Mouse (Mus musculus): ENCODE data around the gene Flnb. TPM values are rescaled to one million over a fixed set of nuclear protein-coding genes. Genes with fewer than 3 reads are reported as not detected.

Flnb gene
- polyA plus RNA-seq, 1 experiment from 2014 or later = 8.7 TPM

GRCm38 (mm10) chr14:7888811-7889651, 71.3 kb downstream of the Flnb start:
- Histone ChIP-seq H3K36me3 (ENCODE audit: poor library complexity, severe bottlenecking) (peaks cover 61% of the 10 kb centered on the region), H3K4me1 (peaks cover 30% of the 10 kb centered on the region), H3K4me3 (no peak overlapping the region), H3K9ac (peak overlapping the region; percentile 56), H3K9me3 (replicated peaks) (no peaks in the 10 kb centered on the region), H3K27me3 (no peaks in the 10 kb centered on the region), H3K4me2 (peak overlapping the region; percentile 16), H3K27ac (peak overlapping the region; percentile 85)
- peak; percentile 77 for ATAC-seq
- 31% methylated on average over 11 of the region's 11 CpGs for WGBS

GRCm38 (mm10) chr14:7889834-7890233, 72.1 kb downstream of the Flnb start:
- Histone ChIP-seq H3K4me1 (peaks cover 34% of the 10 kb centered on the region), H3K4me3 (no peak overlapping the region), H3K9me3 (replicated peaks) (no peaks in the 10 kb centered on the region), H3K27ac (peak overlapping the region; percentile 85), H3K4me2 (peak overlapping the region; percentile 16; the same call in 1 of the 2 replicates), H3K27me3 (no peaks in the 10 kb centered on the region), H3K9ac (no peak overlapping the region), H3K36me3 (ENCODE audit: poor library complexity, severe bottlenecking) (peaks cover 61% of the 10 kb centered on the region)
- ATAC-seq = peak; percentile 61
- WGBS = 38% methylated on average over 9 of the region's 9 CpGs

GRCm38 (mm10) chr14:7891401-7891800, 73.6 kb downstream of the Flnb start:
- Histone ChIP-seq H3K36me3 (ENCODE audit: poor library complexity, severe bottlenecking) (peaks cover 57% of the 10 kb centered on the region), H3K27me3 (no peaks in the 10 kb centered on the region), H3K9ac (no peak overlapping the region), H3K4me1 (peaks cover 34% of the 10 kb centered on the region), H3K4me2 (no peak overlapping the region), H3K4me3 (no peak overlapping the region), H3K27ac (no peak overlapping the region), H3K9me3 (replicated peaks) (no peaks in the 10 kb centered on the region)
- ATAC-seq = no peak

- Histone ChIP-seq H3K9me3 (replicated peaks) (no peaks in the 10 kb centered on the region), H3K9ac (no peak overlapping the region), H3K4me2 (no peak overlapping the region), H3K4me3 (no peak overlapping the region), H3K36me3 (ENCODE audit: poor library complexity, severe bottlenecking) (peaks cover 74% of the 10 kb centered on the region), H3K27ac (no peak overlapping the region), H3K4me1 (peaks cover 4% of the 10 kb centered on the region; the same call in 1 of the 2 replicates), H3K27me3 (no peaks in the 10 kb centered on the region)
- WGBS = 91% methylated on average over 9 of the region's 9 CpGs
- no peak for ATAC-seq
Measured at GRCm38 (mm10) chr14:7896126-7896525, 78.4 kb downstream of the Flnb start.

- WGBS = 90% methylated on average over 1 of the region's 1 CpGs
- no peak overlapping the region for H3K4me3 ChIP-seq
- H3K27ac ChIP-seq = no peak overlapping the region
- H3K9ac ChIP-seq = no peak overlapping the region
- peaks cover 4% of the 10 kb centered on the region; the same call in 1 of the 2 replicates for H3K4me1 ChIP-seq
- ATAC-seq = no peak
- no peak overlapping the region for H3K4me2 ChIP-seq
- H3K36me3 ChIP-seq (ENCODE audit: poor library complexity, severe bottlenecking) = peaks cover 78% of the 10 kb centered on the region
- no peaks in the 10 kb centered on the region for H3K27me3 ChIP-seq
- H3K9me3 ChIP-seq (replicated peaks) = no peaks in the 10 kb centered on the region
Measured at GRCm38 (mm10) chr14:7896699-7897098, 78.9 kb downstream of the Flnb start.

- H3K4me1 ChIP-seq = no peaks in the 10 kb centered on the region
- H3K27ac ChIP-seq = no peak overlapping the region
- H3K27me3 ChIP-seq = no peaks in the 10 kb centered on the region
- no peaks in the 10 kb centered on the region for H3K9me3 ChIP-seq (replicated peaks)
- H3K36me3 ChIP-seq (ENCODE audit: poor library complexity, severe bottlenecking) = peaks cover 70% of the 10 kb centered on the region
- no peak overlapping the region for H3K4me3 ChIP-seq
- ATAC-seq = no peak
- 90% methylated on average over 3 of the region's 3 CpGs for WGBS
- H3K9ac ChIP-seq = no peak overlapping the region
- no peak overlapping the region for H3K4me2 ChIP-seq
Measured at GRCm38 (mm10) chr14:7899986-7900385, 82.2 kb downstream of the Flnb start.

- ATAC-seq = no peak
- H3K27me3 ChIP-seq = no peaks in the 10 kb centered on the region
- no peaks in the 10 kb centered on the region for H3K9me3 ChIP-seq (replicated peaks)
- no peak overlapping the region for H3K9ac ChIP-seq
- H3K36me3 ChIP-seq (ENCODE audit: poor library complexity, severe bottlenecking) = peaks cover 72% of the 10 kb centered on the region
- H3K4me2 ChIP-seq = no peak overlapping the region
- no peak overlapping the region for H3K4me3 ChIP-seq
- H3K27ac ChIP-seq = peak overlapping the region; percentile 35; the same call in 1 of the 2 replicates
- WGBS = 79% methylated on average over 11 of the region's 11 CpGs
- no peaks in the 10 kb centered on the region for H3K4me1 ChIP-seq
Measured at GRCm38 (mm10) chr14:7900481-7901049, 82.8 kb downstream of the Flnb start.

- peak; percentile 45; the same call in 1 of the 2 replicates for ATAC-seq
- 81% methylated on average over 12 of the region's 12 CpGs for WGBS
- no peak overlapping the region for H3K27ac ChIP-seq
- H3K27me3 ChIP-seq = no peaks in the 10 kb centered on the region
- no peak overlapping the region for H3K4me2 ChIP-seq
- H3K4me1 ChIP-seq = no peaks in the 10 kb centered on the region
- no peak overlapping the region for H3K9ac ChIP-seq
- no peaks in the 10 kb centered on the region for H3K9me3 ChIP-seq (replicated peaks)
- H3K36me3 ChIP-seq (ENCODE audit: poor library complexity, severe bottlenecking) = peaks cover 69% of the 10 kb centered on the region
- H3K4me3 ChIP-seq = no peak overlapping the region
Measured at GRCm38 (mm10) chr14:7901484-7902240, 83.9 kb downstream of the Flnb start.

- no peaks in the 10 kb centered on the region for H3K27me3 ChIP-seq
- no peak overlapping the region for H3K27ac ChIP-seq
- WGBS = 87% methylated on average over 11 of the region's 11 CpGs
- H3K9ac ChIP-seq = no peak overlapping the region
- H3K9me3 ChIP-seq (replicated peaks) = no peaks in the 10 kb centered on the region
- H3K4me3 ChIP-seq = no peak overlapping the region
- no peak for ATAC-seq
- no peak overlapping the region for H3K4me2 ChIP-seq
- H3K4me1 ChIP-seq = no peaks in the 10 kb centered on the region
- H3K36me3 ChIP-seq (ENCODE audit: poor library complexity, severe bottlenecking) = peaks cover 68% of the 10 kb centered on the region
Measured at GRCm38 (mm10) chr14:7907058-7907457, 89.3 kb downstream of the Flnb start.

GRCm38 (mm10) chr14:7909472-7909871, 91.7 kb downstream of the Flnb start:
- no peak for ATAC-seq
- no peaks in the 10 kb centered on the region for H3K9me3 ChIP-seq (replicated peaks)
- H3K27ac ChIP-seq = no peak overlapping the region
- no peak overlapping the region for H3K9ac ChIP-seq
- no peaks in the 10 kb centered on the region for H3K27me3 ChIP-seq
- peaks cover 74% of the 10 kb centered on the region for H3K36me3 ChIP-seq (ENCODE audit: poor library complexity, severe bottlenecking)
- WGBS = 91% methylated on average over 10 of the region's 10 CpGs
- H3K4me3 ChIP-seq = no peak overlapping the region
- H3K4me1 ChIP-seq = no peaks in the 10 kb centered on the region
- H3K4me2 ChIP-seq = no peak overlapping the region

GRCm38 (mm10) chr14:7913842-7914241, 96.1 kb downstream of the Flnb start:
- 63% methylated on average over 7 of the region's 7 CpGs for WGBS
- Histone ChIP-seq H3K9me3 (replicated peaks) (no peaks in the 10 kb centered on the region), H3K9ac (no peak overlapping the region), H3K36me3 (ENCODE audit: poor library complexity, severe bottlenecking) (peaks cover 79% of the 10 kb centered on the region), H3K4me2 (no peak overlapping the region), H3K4me3 (no peak overlapping the region), H3K27ac (no peak overlapping the region; the same call in 1 of the 2 replicates), H3K4me1 (no peaks in the 10 kb centered on the region), H3K27me3 (no peaks in the 10 kb centered on the region)
- ATAC-seq = peak; percentile 38; the same call in 1 of the 2 replicates

- Histone ChIP-seq H3K4me1 (no peaks in the 10 kb centered on the region), H3K27ac (no peak overlapping the region), H3K4me2 (no peak overlapping the region), H3K9ac (no peak overlapping the region), H3K9me3 (replicated peaks) (no peaks in the 10 kb centered on the region), H3K4me3 (no peak overlapping the region), H3K27me3 (no peaks in the 10 kb centered on the region), H3K36me3 (ENCODE audit: poor library complexity, severe bottlenecking) (peaks cover 83% of the 10 kb centered on the region)
- 0 out of 2 replicates have a peak, but pooled peaks have one; percentile 10 for ATAC-seq
- 67% methylated on average over 4 of the region's 4 CpGs for WGBS
Measured at GRCm38 (mm10) chr14:7914461-7914860, 96.7 kb downstream of the Flnb start.

All from forebrain, embryonic 13.5 days (tissue).